Mouse (Mus musculus) erythroblast, embryonic 14.5 days (primary cell): Measurements from ENCODE around the gene Fam184a. TPM values are rescaled to one million over a fixed set of nuclear protein-coding genes. Genes with fewer than 3 reads are reported as not detected.

Experiments used
- H3K27me3 ChIP-seq: 2 replicates; pipeline ENCODE4 v1.6.1; 2012; ENCODE audit warnings: inconsistent platforms; ENCODE audit not compliant: control insufficient read depth
- H3K36me3 ChIP-seq: 2 replicates; pipeline ENCODE4 v1.6.1; 2012; ENCODE audit warnings: mild to moderate bottlenecking, inconsistent platforms; ENCODE audit not compliant: control insufficient read depth
- H3K4me1 ChIP-seq: 2 replicates; pipeline ENCODE4 v1.6.1; 2012; ENCODE audit warnings: inconsistent platforms; ENCODE audit not compliant: control insufficient read depth
- H3K4me3 ChIP-seq: replicated peaks from 2 replicates; pipeline ENCODE3; 2012; ENCODE audit warnings: moderate library complexity, mild to moderate bottlenecking, inconsistent platforms
- H3K9me3 ChIP-seq: 2 replicates; pipeline ENCODE4 v1.6.1; 2012; ENCODE audit warnings: low read length, inconsistent platforms, mixed read lengths; ENCODE audit not compliant: control insufficient read depth
- GATA1 ChIP-seq: IDR thresholded peaks from 2 replicates; pipeline ENCODE4 v1.6.1; 2012; ENCODE audit warnings: low read length, inconsistent platforms, mixed read lengths
- TAL1 ChIP-seq: IDR thresholded peaks from 3 replicates; pipeline ENCODE4 v1.6.1; 2012; ENCODE audit warnings: low read length, inconsistent platforms, mixed read lengths
- polyA plus RNA-seq: library from polyadenylated mRNA; stranded (reverse); fragments of >175 nt; gene quantifications from 2 replicates; pipeline ENCODE4 v1.2.3, GENCODE M21; 2012

The Fam184a gene
- polyA plus RNA-seq, 1 experiment: not detected

DNA sequence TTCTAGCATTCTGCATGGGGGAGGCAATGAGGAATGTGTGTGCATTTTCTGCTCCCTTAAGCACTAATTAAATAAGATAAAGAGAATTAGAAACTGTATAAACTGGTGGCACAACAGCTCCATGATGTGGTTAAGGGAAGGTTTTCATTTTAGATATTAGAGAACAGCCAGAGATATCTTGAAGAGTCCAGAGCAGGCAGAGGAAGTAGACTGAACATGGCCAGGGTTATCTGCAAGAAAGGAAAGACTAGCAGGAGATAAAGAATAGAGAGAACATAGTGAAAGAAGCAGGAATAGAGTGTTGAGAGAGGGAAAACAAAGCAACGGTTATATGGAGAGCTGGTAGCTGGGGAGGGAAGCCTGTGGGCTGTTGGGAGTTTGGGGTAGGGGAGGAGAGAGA lies 1.8 kb upstream of the Fam184a start:
- peaks cover 29% of the 10 kb centered on the region for H3K27me3 ChIP-seq
- H3K4me3 ChIP-seq: no peak overlapping the region
- TF ChIP-seq TAL1: no peak
- TF ChIP-seq GATA1: no peak
- no peaks in the 10 kb centered on the region for H3K4me1 ChIP-seq
- no peaks in the 10 kb centered on the region for H3K36me3 ChIP-seq
- H3K9me3 ChIP-seq: peaks cover 14% of the 10 kb centered on the region

DNA sequence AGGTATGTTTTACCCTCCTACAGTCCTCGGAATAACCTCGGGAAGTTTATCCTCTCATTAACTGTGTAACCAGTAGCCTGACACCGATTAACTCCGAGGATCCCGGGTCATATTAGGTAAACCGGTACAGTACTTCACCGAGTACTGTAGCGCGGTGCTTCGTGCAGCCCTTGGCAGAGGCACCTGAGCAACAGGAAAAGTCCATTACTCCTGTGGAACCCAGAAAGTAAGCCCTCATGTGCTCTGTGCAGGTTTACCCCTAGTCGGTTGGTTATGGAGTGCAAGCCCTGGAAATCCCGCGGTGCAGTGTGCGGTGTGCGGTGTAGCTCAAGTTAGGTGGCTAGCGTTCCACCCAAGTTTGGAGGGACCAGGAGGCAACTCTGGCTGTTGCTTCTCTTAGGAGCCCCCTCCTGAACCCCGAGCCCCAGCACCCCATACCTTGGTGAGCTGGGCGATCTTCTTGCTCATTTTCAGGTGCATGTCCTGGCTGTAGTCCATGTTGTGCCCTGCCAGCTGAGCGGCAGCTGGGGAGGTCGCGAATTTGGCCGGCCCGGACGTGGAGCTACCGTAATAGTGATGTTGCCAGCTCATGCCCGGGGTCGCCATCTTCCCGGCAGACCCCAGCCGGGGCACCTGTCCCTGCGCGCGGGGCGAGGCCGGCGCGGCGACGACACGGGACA lies 508 bp downstream of the Fam184a start:
- no peaks in the 10 kb centered on the region for H3K4me1 ChIP-seq
- peak overlapping the region; percentile 40 for H3K4me3 ChIP-seq

GRCm38 (mm10) chr10:53746039-53746438 lies 4.9 kb downstream of the Fam184a start:
- TF ChIP-seq TAL1 (no peak), GATA1 (no peak)

More for the DNA sequence above, 508 bp downstream of the Fam184a start:
- Histone ChIP-seq H3K27me3 (peaks cover 29% of the 10 kb centered on the region), H3K36me3 (no peaks in the 10 kb centered on the region), H3K9me3 (peaks cover 11% of the 10 kb centered on the region)
- TF ChIP-seq GATA1 (no peak), TAL1 (no peak)

GRCm38 (mm10) chr10:53742961-53743360 lies 8.0 kb downstream of the Fam184a start:
- Histone ChIP-seq H3K4me3 (no peak overlapping the region), H3K36me3 (no peaks in the 10 kb centered on the region), H3K4me1 (no peaks in the 10 kb centered on the region), H3K27me3 (no peaks in the 10 kb centered on the region), H3K9me3 (no peaks in the 10 kb centered on the region)
- no peak for TF ChIP-seq TAL1
- TF ChIP-seq GATA1: no peak

More at GRCm38 (mm10) chr10:53746039-53746438, 4.9 kb downstream of the Fam184a start:
- Histone ChIP-seq H3K4me1 (no peaks in the 10 kb centered on the region), H3K9me3 (peaks cover 4% of the 10 kb centered on the region; the same call in 1 of the 2 replicates), H3K4me3 (no peak overlapping the region), H3K27me3 (peaks cover 18% of the 10 kb centered on the region), H3K36me3 (no peaks in the 10 kb centered on the region)

GRCm38 (mm10) chr10:53740014-53740413 lies 10.9 kb downstream of the Fam184a start:
- no peak overlapping the region for H3K4me3 ChIP-seq
- no peaks in the 10 kb centered on the region for H3K27me3 ChIP-seq
- no peaks in the 10 kb centered on the region for H3K9me3 ChIP-seq
- H3K36me3 ChIP-seq: no peaks in the 10 kb centered on the region
- TF ChIP-seq GATA1: no peak
- TF ChIP-seq TAL1: no peak
- H3K4me1 ChIP-seq: no peaks in the 10 kb centered on the region

GRCm38 (mm10) chr10:53738842-53739241 lies 12.1 kb downstream of the Fam184a start:
- Histone ChIP-seq H3K4me1 (no peaks in the 10 kb centered on the region), H3K36me3 (no peaks in the 10 kb centered on the region), H3K27me3 (no peaks in the 10 kb centered on the region), H3K9me3 (no peaks in the 10 kb centered on the region), H3K4me3 (no peak overlapping the region)
- TF ChIP-seq GATA1 (no peak), TAL1 (no peak)

DNA sequence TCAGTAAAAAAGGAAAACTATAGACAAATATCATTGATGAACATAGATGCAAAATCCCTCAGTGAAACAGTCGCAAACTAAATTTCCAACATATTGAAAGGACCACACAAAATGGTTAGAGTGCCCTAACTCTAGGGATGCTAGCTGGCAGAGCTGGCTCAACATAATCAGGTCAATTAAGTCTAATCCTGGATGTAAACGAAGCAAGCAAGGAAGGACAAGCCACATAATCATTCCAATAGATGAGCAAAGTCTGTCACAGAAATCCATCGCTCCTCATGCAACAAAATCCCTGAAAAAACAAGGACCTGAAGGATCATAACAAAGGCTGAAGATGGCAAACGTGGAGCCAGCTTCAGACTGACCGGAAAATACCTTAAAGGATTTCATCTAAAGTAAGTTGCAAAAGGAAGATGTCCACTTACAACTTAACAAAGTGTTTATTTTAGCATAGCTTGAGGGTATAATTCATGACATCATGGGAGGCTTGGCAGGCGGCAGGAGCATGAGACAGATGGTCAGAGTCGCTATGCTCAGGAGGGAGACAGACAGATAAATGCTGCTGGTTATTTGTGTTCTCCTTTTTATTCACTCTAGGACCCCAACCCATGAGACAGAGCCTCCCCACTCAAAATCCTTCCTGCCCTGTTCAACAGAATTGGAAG lies 15.6 kb downstream of the Fam184a start:
- Histone ChIP-seq H3K36me3 (no peaks in the 10 kb centered on the region), H3K27me3 (no peaks in the 10 kb centered on the region), H3K9me3 (no peaks in the 10 kb centered on the region), H3K4me3 (no peak overlapping the region), H3K4me1 (no peaks in the 10 kb centered on the region)
- no peak for TF ChIP-seq TAL1
- no peak for TF ChIP-seq GATA1

- H3K4me1 ChIP-seq: no peaks in the 10 kb centered on the region
- H3K4me3 ChIP-seq: no peak overlapping the region
- H3K36me3 ChIP-seq: no peaks in the 10 kb centered on the region
- no peaks in the 10 kb centered on the region for H3K9me3 ChIP-seq
- no peaks in the 10 kb centered on the region for H3K27me3 ChIP-seq
- no peak for TF ChIP-seq GATA1
- no peak for TF ChIP-seq TAL1
Measured at GRCm38 (mm10) chr10:53732324-53732723, 18.6 kb downstream of the Fam184a start.

GRCm38 (mm10) chr10:53728883-53729282 lies 22.0 kb downstream of the Fam184a start:
- TF ChIP-seq GATA1 (no peak), TAL1 (no peak)
- Histone ChIP-seq H3K9me3 (no peaks in the 10 kb centered on the region), H3K4me1 (no peaks in the 10 kb centered on the region), H3K27me3 (no peaks in the 10 kb centered on the region), H3K36me3 (no peaks in the 10 kb centered on the region), H3K4me3 (no peak overlapping the region)

DNA sequence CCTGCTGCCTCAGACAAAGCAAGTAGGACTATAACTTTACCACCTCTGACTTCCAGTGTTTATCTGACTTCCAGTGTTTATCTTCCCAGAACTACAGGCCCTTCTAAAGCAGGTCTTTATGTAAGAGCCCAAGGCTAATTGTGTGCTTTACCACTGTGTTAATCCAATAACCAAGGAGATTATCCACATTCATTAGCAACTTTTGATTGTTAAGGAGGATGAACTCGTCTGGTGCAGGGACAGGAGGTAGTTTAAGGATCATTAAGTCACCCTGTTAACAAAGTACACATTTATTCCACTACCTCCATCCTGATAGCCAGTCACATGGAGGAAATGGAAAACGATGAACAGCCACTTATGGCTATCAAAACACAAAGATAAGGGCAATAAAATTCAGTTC lies 25.6 kb downstream of the Fam184a start:
- Histone ChIP-seq H3K4me3 (no peak overlapping the region), H3K36me3 (no peaks in the 10 kb centered on the region), H3K4me1 (no peaks in the 10 kb centered on the region), H3K9me3 (no peaks in the 10 kb centered on the region), H3K27me3 (no peaks in the 10 kb centered on the region)
- no peak for TF ChIP-seq GATA1
- TF ChIP-seq TAL1: no peak
